Mouse (Mus musculus) megakaryocyte-erythroid progenitor cell, adult 5-6 weeks (primary cell): Measurements from ENCODE around the gene Gm20517. TPM values are rescaled to one million over a fixed set of nuclear protein-coding genes. Genes with fewer than 3 reads are reported as not detected.

Experiments
- ATAC-seq: replicated peaks from 2 replicates; pipeline ENCODE4 v1.8.0; 2016; ENCODE audit warnings: mild to moderate bottlenecking, inconsistent platforms; ENCODE audit not compliant: severe bottlenecking, poor library complexity, low FRiP score, low TSS enrichment
- total RNA-seq, 2 experiments: library from RNA; stranded (forward) in 1 of 2; stranded (reverse) in 1 of 2; fragments of 200-1000, 215-1000 nt in 1 of 2; fragments of >200 nt in 1 of 2; fragmentation: Nextera tagmentation in 1 of 2; gene quantifications; 2 replicates each; pipeline ENCODE4 v1.2.3; 2014 to 2017

Gene Gm20517
- total RNA-seq, 2 experiments from 2014 or later = 2.2 to 7.8 TPM

- ATAC-seq = no peak
Observed at GRCm38 (mm10) chr17:47695337-47695710, 83.9 kb downstream of the Gm20517 start.

- ATAC-seq = no peak
Observed at GRCm38 (mm10) chr17:47698156-47698555, 86.8 kb downstream of the Gm20517 start.

- ATAC-seq = no peak
Observed at GRCm38 (mm10) chr17:47699055-47699454, 87.7 kb downstream of the Gm20517 start.

GRCm38 (mm10) chr17:47701793-47702192 lies 90.4 kb downstream of the Gm20517 start:
- no peak for ATAC-seq

GRCm38 (mm10) chr17:47702548-47703345 lies 91.4 kb downstream of the Gm20517 start:
- ATAC-seq = no peak

- ATAC-seq = no peak
Observed at GRCm38 (mm10) chr17:47703556-47703955, 92.2 kb downstream of the Gm20517 start.

- no peak for ATAC-seq
Observed at GRCm38 (mm10) chr17:47704692-47705091, 93.3 kb downstream of the Gm20517 start.

- ATAC-seq = no peak
Observed at GRCm38 (mm10) chr17:47706196-47706595, 94.8 kb downstream of the Gm20517 start.

- ATAC-seq = no peak
Observed at GRCm38 (mm10) chr17:47707961-47708360, 96.6 kb downstream of the Gm20517 start.

- no peak for ATAC-seq
Observed at GRCm38 (mm10) chr17:47708972-47709371, 97.6 kb downstream of the Gm20517 start.

- ATAC-seq = 0 out of 2 replicates have a peak, but pooled peaks have one; percentile 18
Observed at GRCm38 (mm10) chr17:47710036-47710435, 98.6 kb downstream of the Gm20517 start.

- ATAC-seq = no peak
Observed at GRCm38 (mm10) chr17:47711883-47712282, 100.5 kb downstream of the Gm20517 start.

- no peak for ATAC-seq
Observed at GRCm38 (mm10) chr17:47712889-47713571, 101.6 kb downstream of the Gm20517 start.

GRCm38 (mm10) chr17:47715037-47715436 lies 103.6 kb downstream of the Gm20517 start:
- no peak for ATAC-seq

GRCm38 (mm10) chr17:47721183-47721582 lies 109.8 kb downstream of the Gm20517 start:
- peak; percentile 86 for ATAC-seq

GRCm38 (mm10) chr17:47726566-47726965 lies 115.2 kb downstream of the Gm20517 start, which contains the start of gene Pgc:
Gene Pgc, plus strand, starts transcription at chr17:47726842.
- ATAC-seq = no peak

GRCm38 (mm10) chr17:47730633-47731575 lies 119.5 kb downstream of the Gm20517 start:
- no peak for ATAC-seq
